10 mouse cellular contexts compared by ENCODE assay signal in genomic region chr7:79316069-79316695, GRCm38 (mm10). TPM values are rescaled to one million over a fixed set of nuclear protein-coding genes. Genes with fewer than 3 reads are reported as not detected.
DNase-seq lines count a peak whose midpoint lies in the region; ATAC-seq lines count a peak whose summit lies in the region.
"Had no signal": no experiment of that assay in that cellular context is flagged by ENCODE, and none has a peak within 500 bp of the region (broad histone marks: within the 10 kb centered on the region; RNA-seq: fewer than 3 reads in every experiment).

No protein-coding gene starts in this region.

- peaks cover 52% of the 10 kb centered on the region for H3K4me1 ChIP-seq in heart, embryonic 13.5 days
- H3K4me1 ChIP-seq in neural tube, embryonic 11.5 days (ENCODE audit: control insufficient read depth, insufficient read depth, low read length) = peaks cover 12% of the 10 kb centered on the region
- H3K4me1 ChIP-seq in midbrain, embryonic 12.5 days = peaks cover 48% of the 10 kb centered on the region

- intact Hi-C loops in heart, postnatal 14 days (cut with DNase I) = no loop called here

- 34% methylated on average over 10 of the region's 10 CpGs for WGBS in heart, embryonic 13.5 days
- WGBS in neural tube, embryonic 11.5 days = 22% methylated on average over 10 of the region's 10 CpGs
- 10% methylated on average over 10 of the region's 10 CpGs for WGBS in midbrain, embryonic 12.5 days

- H3K9me3 ChIP-seq in heart, embryonic 13.5 days = no peaks in the 10 kb centered on the region
- no peaks in the 10 kb centered on the region for H3K9me3 ChIP-seq in neural tube, embryonic 11.5 days (ENCODE audit: control insufficient read depth, low read length)
- H3K9me3 ChIP-seq in midbrain, embryonic 12.5 days = no peaks in the 10 kb centered on the region

- no peak for ATAC-seq in heart, embryonic 13.5 days (ENCODE audit: extremely low read depth, insufficient number of reproducible peaks, low FRiP score, low TSS enrichment)
- no peak for ATAC-seq in neural tube, embryonic 11.5 days (ENCODE audit: insufficient read depth, low FRiP score, low TSS enrichment)
- ATAC-seq in midbrain, embryonic 12.5 days (ENCODE audit: low FRiP score, low read depth) = no peak

- H3K36me3 ChIP-seq in heart, embryonic 13.5 days = no peaks in the 10 kb centered on the region
- no peaks in the 10 kb centered on the region for H3K36me3 ChIP-seq in neural tube, embryonic 11.5 days (ENCODE audit: control insufficient read depth, insufficient read depth, low read length)
- H3K36me3 ChIP-seq in midbrain, embryonic 12.5 days = no peaks in the 10 kb centered on the region

- 0 out of 2 replicates have a peak overlapping the region, but pooled peaks have one; percentile 14 for H3K9ac ChIP-seq in heart, embryonic 13.5 days
- H3K9ac ChIP-seq in neural tube, embryonic 11.5 days (ENCODE audit: low read length) = no peak overlapping the region
- 0 out of 2 replicates have a peak overlapping the region, but pooled peaks have one; percentile 37 for H3K9ac ChIP-seq in midbrain, embryonic 12.5 days (replicated peaks)

- H3K27ac ChIP-seq in heart, embryonic 13.5 days (replicated peaks) = 0 out of 2 replicates have a peak overlapping the region, but pooled peaks have one; percentile 15
- H3K27ac ChIP-seq in neural tube, embryonic 11.5 days (ENCODE audit: low read depth, low read length) = peak overlapping the region; percentile 20; the same call in 1 of the 2 replicates
- H3K27ac ChIP-seq in midbrain, embryonic 12.5 days (replicated peaks) = peak overlapping the region; percentile 49; the same call in 1 of the 2 replicates

- H3K27me3 ChIP-seq in heart, embryonic 13.5 days (replicated peaks) = no peaks in the 10 kb centered on the region
- H3K27me3 ChIP-seq in neural tube, embryonic 11.5 days (ENCODE audit: control insufficient read depth, insufficient read depth, low read length) = no peaks in the 10 kb centered on the region
- H3K27me3 ChIP-seq in midbrain, embryonic 12.5 days = no peaks in the 10 kb centered on the region

- H3K4me3 ChIP-seq in heart, embryonic 13.5 days = no peak overlapping the region
- H3K4me3 ChIP-seq in neural tube, embryonic 11.5 days (ENCODE audit: low read depth, low read length) = no peak overlapping the region
- H3K4me3 ChIP-seq in midbrain, embryonic 12.5 days = no peak overlapping the region

- no peak overlapping the region; the same call in 1 of the 2 replicates for H3K4me2 ChIP-seq in heart, embryonic 13.5 days
- H3K4me2 ChIP-seq in neural tube, embryonic 11.5 days (ENCODE audit: low read depth) = no peak overlapping the region
- H3K4me2 ChIP-seq in midbrain, embryonic 12.5 days (replicated peaks) = no peak overlapping the region

- no peak for DNase-seq in heart, postnatal 14 days
- DNase-seq in neural tube, embryonic 11.5 days (ENCODE audit: low spot score) = no peak
- no peak for DNase-seq in neural tube, embryonic 10.5 days (ENCODE audit: extremely low spot score, low spot score)
- no peak for DNase-seq in MN1 (ENCODE audit: low spot score)
- no peak for DNase-seq in retina, postnatal 1 day
- no peak for DNase-seq in layer of hippocampus, adult 11-12 months (ENCODE audit: low spot score)
- DNase-seq: heart, postnatal 36 days; layer of hippocampus, postnatal 36 days had no signal

RNA-seq across cellular contexts. Expression of gene Abhd2, which starts 43.2 kb away (rescaled TPM):
- polyA plus RNA-seq in heart, embryonic 13.5 days (2015; fragmentation: Nextera tagmentation; extraction: Ambion mirVana) = 4.0 and 4.3 TPM in 2 replicates
- total RNA-seq in heart, postnatal 14 days (2021) = 10 to 100 TPM; 40.3 to 45.0 TPM
- 14.0 and 14.3 TPM in 2 replicates for polyA plus RNA-seq in neural tube, embryonic 11.5 days (2014; fragmentation: Nextera tagmentation; extraction: Ambion mirVana)
- 13.7 and 14.9 TPM in 2 replicates for polyA plus RNA-seq in midbrain, embryonic 12.5 days (2016; fragmentation: Nextera tagmentation; extraction: Ambion mirVana)
